Mouse (Mus musculus) cortical plate, adult 2 months (tissue): Measurements from ENCODE around the gene Atp6ap1.

Experiments
- CTCF ChIP-seq: fragments of 200-500 bp; IDR thresholded peaks from 2 replicates; pipeline ENCODE4 v1.5.1; 2011; ENCODE audit warnings: mild to moderate bottlenecking, control low read depth, low read length; ENCODE audit not compliant: insufficient read depth; ENCODE audit errors: extremely low read depth
- POLR2A ChIP-seq: fragments of 200-500 bp; IDR thresholded peaks from 2 replicates; pipeline ENCODE4 v1.6.1; 2011; ENCODE audit warnings: mild to moderate bottlenecking, low read length, control low read depth; ENCODE audit not compliant: insufficient read depth; ENCODE audit errors: extremely low read depth

- TF ChIP-seq CTCF (no peak), POLR2A (peak; percentile 90)
Measured at GRCm38 (mm10) chrX:74282395-74283091, 14.4 kb upstream of the Atp6ap1 start.
